Mouse (Mus musculus): ENCODE results near the gene Samd4. TPM values are rescaled to one million over a fixed set of nuclear protein-coding genes. Genes with fewer than 3 reads are reported as not detected.

The Samd4 gene
- polyA plus RNA-seq, 1 experiment from 2014 or later = 3.3 TPM

GRCm38 (mm10) chr14:46916581-46916980 lies 33.9 kb downstream of the Samd4 start:
- H3K4me1 ChIP-seq = peaks cover 10% of the 10 kb centered on the region
- H3K36me3 ChIP-seq = no peaks in the 10 kb centered on the region
- H3K27me3 ChIP-seq (ENCODE audit: low read depth, poor library complexity, severe bottlenecking) = no peaks in the 10 kb centered on the region
- DNase-seq (ENCODE audit: low spot score) = no peak
- H3K4me3 ChIP-seq = no peak overlapping the region
- WGBS = 85% methylated on average over 4 of the region's 4 CpGs
- no peaks in the 10 kb centered on the region for H3K9me3 ChIP-seq (replicated peaks)
- H3K27ac ChIP-seq (replicated peaks) = no peak overlapping the region

- Histone ChIP-seq H3K27me3 (ENCODE audit: low read depth, poor library complexity, severe bottlenecking) (no peaks in the 10 kb centered on the region), H3K4me1 (peaks cover 13% of the 10 kb centered on the region), H3K27ac (replicated peaks) (no peak overlapping the region), H3K4me3 (no peak overlapping the region), H3K36me3 (no peaks in the 10 kb centered on the region), H3K9me3 (replicated peaks) (no peaks in the 10 kb centered on the region)
- no peak for DNase-seq (ENCODE audit: low spot score)
- WGBS = 90% methylated on average over 5 of the region's 5 CpGs
These were observed 34.5 kb downstream of the Samd4 start for GRCm38 (mm10) chr14:46917136-46917535.

GRCm38 (mm10) chr14:46917581-46917980 lies 34.9 kb downstream of the Samd4 start:
- no peak for DNase-seq (ENCODE audit: low spot score)
- 89% methylated on average over 3 of the region's 3 CpGs for WGBS
- H3K27ac ChIP-seq (replicated peaks) = no peak overlapping the region
- no peak overlapping the region for H3K4me3 ChIP-seq
- H3K36me3 ChIP-seq = no peaks in the 10 kb centered on the region
- peaks cover 13% of the 10 kb centered on the region for H3K4me1 ChIP-seq
- no peaks in the 10 kb centered on the region for H3K27me3 ChIP-seq (ENCODE audit: low read depth, poor library complexity, severe bottlenecking)
- H3K9me3 ChIP-seq (replicated peaks) = no peaks in the 10 kb centered on the region

- no peaks in the 10 kb centered on the region for H3K9me3 ChIP-seq (replicated peaks)
- H3K4me1 ChIP-seq = peaks cover 13% of the 10 kb centered on the region
- no peak for DNase-seq (ENCODE audit: low spot score)
- no peaks in the 10 kb centered on the region for H3K36me3 ChIP-seq
- no peak overlapping the region for H3K27ac ChIP-seq (replicated peaks)
- H3K27me3 ChIP-seq (ENCODE audit: low read depth, poor library complexity, severe bottlenecking) = no peaks in the 10 kb centered on the region
- H3K4me3 ChIP-seq = no peak overlapping the region
- 76% methylated on average over 5 of the region's 5 CpGs for WGBS
These were observed 37.8 kb downstream of the Samd4 start for GRCm38 (mm10) chr14:46920496-46920895.

- Histone ChIP-seq H3K27ac (replicated peaks) (no peak overlapping the region), H3K4me3 (no peak overlapping the region), H3K27me3 (ENCODE audit: low read depth, poor library complexity, severe bottlenecking) (no peaks in the 10 kb centered on the region), H3K9me3 (replicated peaks) (no peaks in the 10 kb centered on the region), H3K4me1 (peaks cover 13% of the 10 kb centered on the region), H3K36me3 (no peaks in the 10 kb centered on the region)
- 57% methylated on average over 9 of the region's 9 CpGs for WGBS
- DNase-seq (ENCODE audit: low spot score) = no peak
These were observed 38.7 kb downstream of the Samd4 start for GRCm38 (mm10) chr14:46921178-46921975.

GRCm38 (mm10) chr14:46923931-46924330 lies 41.3 kb downstream of the Samd4 start:
- Histone ChIP-seq H3K4me3 (no peak overlapping the region), H3K27me3 (ENCODE audit: low read depth, poor library complexity, severe bottlenecking) (no peaks in the 10 kb centered on the region), H3K36me3 (no peaks in the 10 kb centered on the region), H3K4me1 (peaks cover 13% of the 10 kb centered on the region), H3K9me3 (replicated peaks) (no peaks in the 10 kb centered on the region), H3K27ac (replicated peaks) (no peak overlapping the region)
- WGBS = 86% methylated on average over 10 of the region's 10 CpGs
- no peak for DNase-seq (ENCODE audit: low spot score)

- H3K27me3 ChIP-seq (ENCODE audit: low read depth, poor library complexity, severe bottlenecking) = no peaks in the 10 kb centered on the region
- no peak overlapping the region for H3K27ac ChIP-seq (replicated peaks)
- DNase-seq (ENCODE audit: low spot score) = no peak
- H3K9me3 ChIP-seq (replicated peaks) = no peaks in the 10 kb centered on the region
- no peak overlapping the region for H3K4me3 ChIP-seq
- H3K36me3 ChIP-seq = no peaks in the 10 kb centered on the region
- 93% methylated on average over 5 of the region's 5 CpGs for WGBS
- peaks cover 13% of the 10 kb centered on the region for H3K4me1 ChIP-seq
These were observed 41.8 kb downstream of the Samd4 start for GRCm38 (mm10) chr14:46924422-46924821.

- 91% methylated on average over 6 of the region's 6 CpGs for WGBS
- Histone ChIP-seq H3K36me3 (no peaks in the 10 kb centered on the region), H3K27ac (replicated peaks) (no peak overlapping the region), H3K4me1 (0 out of 2 replicates have a peak, but pooled peaks cover 4% of the 10 kb centered on the region), H3K27me3 (ENCODE audit: low read depth, poor library complexity, severe bottlenecking) (no peaks in the 10 kb centered on the region), H3K9me3 (replicated peaks) (no peaks in the 10 kb centered on the region), H3K4me3 (no peak overlapping the region)
- DNase-seq (ENCODE audit: low spot score) = no peak
These were observed 45.9 kb downstream of the Samd4 start for GRCm38 (mm10) chr14:46928556-46928955.

GRCm38 (mm10) chr14:46932121-46932520 lies 49.5 kb downstream of the Samd4 start:
- 0 out of 2 replicates have a peak, but pooled peaks cover 4% of the 10 kb centered on the region for H3K4me1 ChIP-seq
- no peaks in the 10 kb centered on the region for H3K9me3 ChIP-seq (replicated peaks)
- DNase-seq (ENCODE audit: low spot score) = no peak
- no peaks in the 10 kb centered on the region for H3K36me3 ChIP-seq
- no peaks in the 10 kb centered on the region for H3K27me3 ChIP-seq (ENCODE audit: low read depth, poor library complexity, severe bottlenecking)
- H3K4me3 ChIP-seq = no peak overlapping the region
- 89% methylated on average over 13 of the region's 13 CpGs for WGBS
- no peak overlapping the region for H3K27ac ChIP-seq (replicated peaks)

- H3K4me1 ChIP-seq = 0 out of 2 replicates have a peak, but pooled peaks cover 4% of the 10 kb centered on the region
- DNase-seq (ENCODE audit: low spot score) = no peak
- WGBS = 72% methylated on average over 6 of the region's 6 CpGs
- no peaks in the 10 kb centered on the region for H3K9me3 ChIP-seq (replicated peaks)
- no peak overlapping the region for H3K4me3 ChIP-seq
- H3K27ac ChIP-seq (replicated peaks) = no peak overlapping the region
- H3K36me3 ChIP-seq = no peaks in the 10 kb centered on the region
- H3K27me3 ChIP-seq (ENCODE audit: low read depth, poor library complexity, severe bottlenecking) = no peaks in the 10 kb centered on the region
These were observed 50.1 kb downstream of the Samd4 start for GRCm38 (mm10) chr14:46932708-46933107.

- Histone ChIP-seq H3K36me3 (no peaks in the 10 kb centered on the region), H3K9me3 (replicated peaks) (no peaks in the 10 kb centered on the region), H3K27ac (replicated peaks) (peak overlapping the region; percentile 79), H3K27me3 (ENCODE audit: low read depth, poor library complexity, severe bottlenecking) (no peaks in the 10 kb centered on the region), H3K4me3 (no peak overlapping the region), H3K4me1 (peaks cover 20% of the 10 kb centered on the region)
- peak; percentile 26 for DNase-seq (ENCODE audit: low spot score)
- 60% methylated on average over 6 of the region's 6 CpGs for WGBS
These were observed 58.4 kb downstream of the Samd4 start for GRCm38 (mm10) chr14:46941077-46941476.

- H3K36me3 ChIP-seq = no peaks in the 10 kb centered on the region
- H3K27ac ChIP-seq (replicated peaks) = peak overlapping the region; percentile 79
- no peaks in the 10 kb centered on the region for H3K9me3 ChIP-seq (replicated peaks)
- H3K4me1 ChIP-seq = peaks cover 20% of the 10 kb centered on the region
- no peaks in the 10 kb centered on the region for H3K27me3 ChIP-seq (ENCODE audit: low read depth, poor library complexity, severe bottlenecking)
- 75% methylated on average over 23 of the region's 23 CpGs for WGBS
- H3K4me3 ChIP-seq = peak overlapping the region; percentile 16; the same call in 1 of the 2 replicates
- peak; percentile 68 for DNase-seq (ENCODE audit: low spot score)
These were observed 59.5 kb downstream of the Samd4 start for GRCm38 (mm10) chr14:46941896-46942812.

- no peak for DNase-seq (ENCODE audit: low spot score)
- no peaks in the 10 kb centered on the region for H3K27me3 ChIP-seq (ENCODE audit: low read depth, poor library complexity, severe bottlenecking)
- no peaks in the 10 kb centered on the region for H3K9me3 ChIP-seq (replicated peaks)
- WGBS = 77% methylated on average over 3 of the region's 3 CpGs
- no peak overlapping the region for H3K27ac ChIP-seq (replicated peaks)
- H3K4me1 ChIP-seq = peaks cover 20% of the 10 kb centered on the region
- H3K4me3 ChIP-seq = no peak overlapping the region
- H3K36me3 ChIP-seq = no peaks in the 10 kb centered on the region
These were observed 61.8 kb downstream of the Samd4 start for GRCm38 (mm10) chr14:46944411-46944810.

All from midbrain, embryonic 10.5 days (tissue).